Mouse (Mus musculus) CH12.LX (cell line): ENCODE measurements around the gene Slpi. TPM values are rescaled to one million over a fixed set of nuclear protein-coding genes. Genes with fewer than 3 reads are reported as not detected.

Experiments
- DNase-seq: peaks from one replicate; pipeline ENCODE4 v3.0.0-alpha.2; 2013; ENCODE audit errors: extremely low read depth
- H3K27ac ChIP-seq: 2 replicates; pipeline ENCODE4 v1.5.1; 2012; ENCODE audit warnings: low read depth, mild to moderate bottlenecking, control low read depth, moderate library complexity; ENCODE audit not compliant: insufficient read depth
- H3K27me3 ChIP-seq: replicated peaks from 2 replicates; pipeline ENCODE3; 2012; ENCODE audit warnings: inconsistent platforms
- H3K36me3 ChIP-seq, 2 experiments: replicated peaks in 1 of 2; 2 replicates each; pipeline versions ENCODE3 to v1.6.1; 2012; ENCODE audit warnings: inconsistent platforms in 1 of 2, low read length in 1 of 2, mild to moderate bottlenecking in 1 of 2, mixed read lengths in 1 of 2, moderate library complexity in 1 of 2; ENCODE audit not compliant: control insufficient read depth in 1 of 2, insufficient read depth in 1 of 2
- H3K4me1 ChIP-seq, 2 experiments: 2 replicates each; pipeline ENCODE4 v1.6.1; 2012; ENCODE audit warnings: inconsistent platforms in 1 of 2, moderate library complexity in 1 of 2; ENCODE audit not compliant: insufficient read depth in 2 of 2, control insufficient read depth in 1 of 2
- H3K4me2 ChIP-seq: 2 replicates; pipeline ENCODE4 v1.6.1; 2012; ENCODE audit warnings: low read depth, mild to moderate bottlenecking, control low read depth; ENCODE audit not compliant: poor library complexity, insufficient read depth, severe bottlenecking
- H3K4me3 ChIP-seq, 3 experiments: fragments of 150-350 bp in 1 of 3; sonication (generic) in 1 of 3; replicated peaks in 1 of 3; 2 replicates each; pipeline versions ENCODE3 to v1.5.1; 2011 to 2012; ENCODE audit warnings: low read depth in 2 of 3, low read length in 2 of 3, mild to moderate bottlenecking in 2 of 3, moderate library complexity in 2 of 3, control low read depth in 1 of 3, improper control_type of control experiment in 1 of 3, inconsistent platforms in 1 of 3, mixed read lengths in 1 of 3; ENCODE audit not compliant: poor library complexity in 1 of 3
- H3K79me2 ChIP-seq: replicated peaks from 2 replicates; pipeline ENCODE4 v1.6.1; 2012; ENCODE audit warnings: mild to moderate bottlenecking, moderate library complexity; ENCODE audit not compliant: control insufficient read depth, poor library complexity, insufficient read depth, severe bottlenecking; ENCODE audit errors: extremely low read depth
- H3K9ac ChIP-seq: 2 replicates; pipeline ENCODE4 v1.6.1; 2012; ENCODE audit warnings: low read depth, mild to moderate bottlenecking, control low read depth, moderate library complexity; ENCODE audit not compliant: insufficient read depth
- H3K9me3 ChIP-seq: replicated peaks from 2 replicates; pipeline ENCODE3; 2012; ENCODE audit warnings: low read length, inconsistent platforms, mixed read lengths
- BHLHE40 ChIP-seq: IDR thresholded peaks from 2 replicates; pipeline ENCODE4 v1.6.1; 2011; ENCODE audit warnings: mild to moderate bottlenecking, low read depth, low read length, improper control_type of control experiment
- CHD1 ChIP-seq: IDR thresholded peaks from 2 replicates; pipeline ENCODE4 v1.6.1; 2012; ENCODE audit warnings: low read depth, low read length, improper control_type of control experiment, inconsistent platforms
- CTCF ChIP-seq, 2 experiments: IDR thresholded peaks in 1 of 2; conservative IDR thresholded peaks in 1 of 2; 2 replicates each; pipeline ENCODE4 v1.5.1; 2011 to 2012; ENCODE audit warnings: low read depth in 2 of 2, low read length in 2 of 2, improper control_type of control experiment in 1 of 2, inconsistent platforms in 1 of 2, mild to moderate bottlenecking in 1 of 2, moderate library complexity in 1 of 2
- GABPA ChIP-seq: IDR thresholded peaks from 2 replicates; pipeline ENCODE4 v1.6.1; 2012; ENCODE audit warnings: low read depth, low read length, improper control_type of control experiment, inconsistent platforms; ENCODE audit not compliant: insufficient replicate concordance
- JUND ChIP-seq: conservative IDR thresholded peaks from 2 replicates; pipeline ENCODE4 v1.6.1; 2011; ENCODE audit warnings: low read depth, low read length, improper control_type of control experiment
- NRF1 ChIP-seq: IDR thresholded peaks from 2 replicates; pipeline ENCODE4 v1.6.1; 2014; ENCODE audit warnings: low read depth, mild to moderate bottlenecking, inconsistent platforms, low read length, improper control_type of control experiment, moderate library complexity
- POLR2A ChIP-seq: IDR thresholded peaks from 2 replicates; pipeline ENCODE4 v1.6.1; 2011; ENCODE audit warnings: low read depth, mild to moderate bottlenecking, improper control_type of control experiment, low read length
- SIN3A ChIP-seq: IDR thresholded peaks from 2 replicates; pipeline ENCODE4 v1.6.1; 2012; ENCODE audit warnings: low read length, improper control_type of control experiment, inconsistent platforms
- SMC3 ChIP-seq: IDR thresholded peaks from 2 replicates; pipeline ENCODE4 v1.6.1; 2011; ENCODE audit warnings: low read depth, low read length, improper control_type of control experiment
- TBP ChIP-seq: conservative IDR thresholded peaks from 2 replicates; pipeline ENCODE4 v1.6.1; 2011; ENCODE audit warnings: low read depth, low read length, improper control_type of control experiment
- TCF12 ChIP-seq: IDR thresholded peaks from 2 replicates; pipeline ENCODE4 v1.6.1; 2014; ENCODE audit warnings: low read depth, mild to moderate bottlenecking, inconsistent platforms, low read length, improper control_type of control experiment
- USF1 ChIP-seq: IDR thresholded peaks from 2 replicates; pipeline ENCODE4 v1.6.1; 2014; ENCODE audit warnings: low read depth, mild to moderate bottlenecking, inconsistent platforms, low read length, improper control_type of control experiment
- USF2 ChIP-seq: conservative IDR thresholded peaks from 2 replicates; pipeline ENCODE4 v1.6.1; 2011; ENCODE audit warnings: low read depth, low read length, improper control_type of control experiment
- ZKSCAN1 ChIP-seq: IDR thresholded peaks from 2 replicates; pipeline ENCODE4 v1.6.1; 2012; ENCODE audit warnings: low read depth, inconsistent platforms, low read length, improper control_type of control experiment, borderline replicate concordance
- ZMIZ1 ChIP-seq: IDR thresholded peaks from 2 replicates; pipeline ENCODE4 v1.6.1; 2012; ENCODE audit warnings: low read depth, mild to moderate bottlenecking, inconsistent platforms, low read length, improper control_type of control experiment
- dilution Hi-C: fragments of 300-500 bp; cut with MboI; formaldehyde crosslinking; loops from 2 replicates; pipeline ENCODE4 v1.14.3; 2020; ENCODE audit warnings: low sequenced_read_pairs; ENCODE audit not compliant: extremely low pct_unique_long_range_greater_than_20kb, extremely low pct_ligation_motif_present
- in situ Hi-C: fragments of 300-500 bp; cut with MboI; formaldehyde crosslinking; loops from 3 replicates; pipeline ENCODE4 v1.14.3; 2019; ENCODE audit warnings: low sequenced_read_pairs, low pct_ligation_motif_present, low pct_unique_long_range_greater_than_20kb, mixed read lengths
- polyA plus RNA-seq: library from polyadenylated mRNA; unstranded; fragments of >175 nt; gene quantifications from 2 replicates; pipeline ENCODE4 v1.2.1, GENCODE M21; 2012; ENCODE audit warnings: low read depth; ENCODE audit not compliant: insufficient read length
- total RNA-seq, 2 experiments: library from RNA; depleted of rRNA; stranded (reverse); fragments of 300-350 nt in 1 of 2; fragments of >200 nt in 1 of 2; gene quantifications; 2 replicates each; pipeline ENCODE4 v1.2.3; 2012 to 2014

Slpi gene
- total and polyA plus RNA-seq, 3 experiments, result 0.38 to 2.7 (median 1.0) TPM

DNA sequence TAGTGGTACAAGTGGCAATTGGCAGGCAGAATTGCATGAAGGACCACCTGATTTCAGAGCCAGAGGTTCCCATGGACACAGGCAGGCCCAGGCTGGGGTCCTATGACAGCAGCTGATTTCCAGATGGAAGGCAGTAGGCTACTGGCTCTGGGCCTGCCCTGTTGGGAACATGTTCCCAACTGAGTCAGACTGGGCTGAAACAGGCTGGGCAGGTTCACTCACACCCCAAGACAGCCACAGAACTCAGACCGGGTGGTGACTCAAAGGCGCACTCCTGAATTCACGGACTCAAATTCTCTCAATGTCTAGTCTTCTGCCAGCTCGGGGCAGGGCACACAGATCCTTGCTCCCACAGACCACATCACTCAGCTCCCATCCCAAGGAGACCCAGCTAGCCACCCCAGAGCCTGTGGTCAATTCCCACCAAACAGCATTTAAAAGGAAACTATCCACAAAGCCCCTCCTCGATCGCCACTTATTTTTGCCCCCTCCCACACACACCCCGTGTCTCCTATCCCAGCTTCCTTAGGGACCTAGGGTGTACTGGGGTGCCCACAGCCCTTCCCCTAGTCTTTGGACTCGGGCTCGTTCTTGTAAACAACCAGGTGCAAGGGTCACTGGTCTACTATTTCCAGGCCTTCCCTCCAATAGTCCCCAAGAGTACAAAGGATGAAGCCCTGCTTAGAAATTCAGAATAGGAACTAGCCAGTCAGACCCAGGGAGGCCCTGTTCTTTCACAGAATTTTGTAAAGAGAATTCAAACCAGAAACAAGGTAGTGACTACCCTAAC lies 43.0 kb upstream of the Slpi start:
- Histone ChIP-seq H3K4me1 (peaks cover 18 to 41% of the 10 kb centered on the region in 2 experiments), H3K4me3 (no peak overlapping the region), H3K4me2 (no peak overlapping the region), H3K9me3 (no peaks in the 10 kb centered on the region), H3K27me3 (no peaks in the 10 kb centered on the region), H3K9ac (no peak overlapping the region), H3K36me3 (peaks cover 35 to 77% of the 10 kb centered on the region in 2 experiments)
- in situ Hi-C loops, result no loop called here
- dilution Hi-C loops, result no loop called here
- TF ChIP-seq POLR2A, result no peak
- no peak for TF ChIP-seq CHD1
- TF ChIP-seq SMC3, result no peak
- TF ChIP-seq, all 38 proteins: peak for 0
- Histone ChIP-seq H3K27ac (no peak overlapping the region), H3K79me2 (peaks cover 35% of the 10 kb centered on the region)
- no peak for DNase-seq

DNA sequence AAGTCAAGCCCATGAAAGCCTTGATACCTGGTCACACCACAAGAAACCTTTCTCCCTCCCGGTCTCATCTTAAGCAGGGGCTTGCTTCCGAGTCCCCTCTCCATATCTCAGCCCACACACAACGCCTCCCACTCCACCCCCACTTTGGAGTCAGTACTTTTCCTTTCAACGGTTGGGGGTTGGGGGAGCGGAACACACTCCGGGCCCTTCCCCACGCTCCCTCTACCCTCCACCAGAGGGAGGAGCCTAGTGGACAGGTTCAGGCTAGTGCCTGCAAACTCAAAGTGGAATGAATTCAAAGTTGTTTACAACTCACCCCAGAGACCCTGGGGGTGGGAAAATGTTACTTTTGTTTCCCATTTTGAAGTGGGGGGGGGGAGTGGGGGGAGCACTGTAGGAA lies 41.8 kb upstream of the Slpi start:
- Histone ChIP-seq H3K4me1 (peaks cover 8 to 29% of the 10 kb centered on the region in 2 experiments; a peak in 3 of 4 replicates), H3K27me3 (no peaks in the 10 kb centered on the region), H3K36me3 (peaks cover 46 to 89% of the 10 kb centered on the region in 2 experiments), H3K9ac (no peak overlapping the region), H3K4me3 (no peak overlapping the region), H3K27ac (no peak overlapping the region), H3K9me3 (no peaks in the 10 kb centered on the region), H3K79me2 (peaks cover 35% of the 10 kb centered on the region), H3K4me2 (no peak overlapping the region)
- DNase-seq, result no peak
- dilution Hi-C loops, result no loop called here
- in situ Hi-C loops, result no loop called here
- TF ChIP-seq TBP (no peak), BHLHE40 (no peak), USF1 (no peak), USF2 (no peak), TCF12 (no peak), ZKSCAN1 (no peak), JUND (no peak), SIN3A (no peak), GABPA (no peak), ZMIZ1 (no peak), NRF1 (no peak), CTCF (conservative IDR thresholded peaks at IDR 0.05 in 1 of 2, IDR thresholded peaks at IDR 0.05 in 1 of 2; ENCODE audit: low read depth in 2 of 2, low read length in 2 of 2) (no peak)
